Mouse (Mus musculus): Measurements from ENCODE around the gene Lmbr1l. TPM values are rescaled to one million over a fixed set of nuclear protein-coding genes. Genes with fewer than 3 reads are reported as not detected.

Gene Lmbr1l
- total RNA-seq, 4 experiments from 2014 or later: 7.3 to 12.2 (median 10.0) TPM

DNA sequence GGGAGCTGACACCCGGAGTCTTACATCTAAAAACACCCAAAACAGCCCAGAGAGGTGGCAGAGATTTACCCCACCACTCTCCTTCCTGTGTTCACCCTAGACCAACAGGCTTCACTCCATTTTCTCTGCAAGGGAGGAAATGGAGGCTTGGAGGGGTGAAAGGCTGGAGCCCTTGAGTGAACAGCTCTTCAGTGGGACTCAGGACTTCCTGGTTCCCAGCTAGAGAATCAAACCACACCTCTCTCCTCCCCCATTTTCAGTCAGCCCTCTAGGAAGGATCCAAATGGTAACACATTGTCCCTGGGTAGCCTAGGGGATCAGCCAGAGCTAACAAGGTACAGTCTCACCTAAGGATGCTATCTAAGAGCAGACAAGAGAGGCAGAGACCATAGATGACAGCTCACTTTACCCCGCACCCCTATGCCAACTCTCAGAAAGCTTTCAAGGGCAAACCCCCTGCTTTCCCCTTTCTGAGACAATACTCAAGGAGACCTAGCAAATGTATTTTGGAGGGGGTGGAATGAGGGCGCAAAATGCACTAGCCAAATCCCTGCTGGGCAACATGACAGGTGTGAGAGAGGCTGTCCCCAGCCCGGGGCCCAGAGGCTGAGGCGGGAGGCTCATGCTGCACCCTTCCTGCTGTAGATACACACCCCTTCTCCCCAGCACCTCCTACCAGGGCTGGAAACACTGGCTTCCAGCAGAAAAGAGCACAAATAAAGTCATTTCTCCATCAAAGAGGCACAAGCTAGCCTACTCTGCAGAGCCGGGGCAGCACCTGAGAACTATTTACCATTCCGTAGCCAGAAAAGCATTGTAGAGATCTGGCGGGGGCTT, 48.5 kb downstream of the Lmbr1l start:
- DNase-seq (ENCODE audit: low spot score): no peak

DNA sequence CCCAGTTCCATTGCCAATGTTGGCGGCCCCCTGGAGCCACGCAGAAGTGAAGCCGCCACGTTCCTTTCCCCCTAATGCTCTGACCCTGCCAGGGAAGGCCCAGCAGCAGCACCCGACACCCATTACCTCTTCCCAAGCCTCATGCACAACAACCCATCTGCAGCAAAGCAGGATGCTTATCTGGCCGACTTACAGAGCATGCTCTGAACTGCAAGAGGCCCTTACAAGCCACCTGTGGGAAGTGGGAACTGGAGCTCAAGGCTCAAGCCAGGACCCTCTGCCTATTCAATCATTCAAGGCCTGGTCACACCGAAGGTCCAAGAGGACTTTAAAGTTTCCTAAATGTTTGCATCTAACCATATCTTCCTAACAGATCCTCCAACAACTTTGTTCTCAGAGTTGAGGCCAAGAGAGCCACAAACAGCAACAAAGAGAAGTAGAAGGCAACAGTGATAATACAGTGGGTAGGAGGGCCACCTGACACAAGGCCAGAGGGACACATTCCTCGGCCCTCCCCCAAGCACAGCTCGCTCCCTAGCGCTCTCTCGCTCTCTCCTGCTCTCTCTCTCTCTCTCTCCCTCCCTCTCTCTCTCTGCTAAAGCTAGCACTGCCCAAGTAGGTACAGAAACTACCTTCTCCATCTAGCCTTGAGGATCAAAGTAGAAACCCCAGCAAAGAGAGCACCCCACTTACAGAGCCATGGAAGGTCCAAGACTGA, 49.5 kb downstream of the Lmbr1l start:
- no peak for DNase-seq (ENCODE audit: low spot score)

DNA sequence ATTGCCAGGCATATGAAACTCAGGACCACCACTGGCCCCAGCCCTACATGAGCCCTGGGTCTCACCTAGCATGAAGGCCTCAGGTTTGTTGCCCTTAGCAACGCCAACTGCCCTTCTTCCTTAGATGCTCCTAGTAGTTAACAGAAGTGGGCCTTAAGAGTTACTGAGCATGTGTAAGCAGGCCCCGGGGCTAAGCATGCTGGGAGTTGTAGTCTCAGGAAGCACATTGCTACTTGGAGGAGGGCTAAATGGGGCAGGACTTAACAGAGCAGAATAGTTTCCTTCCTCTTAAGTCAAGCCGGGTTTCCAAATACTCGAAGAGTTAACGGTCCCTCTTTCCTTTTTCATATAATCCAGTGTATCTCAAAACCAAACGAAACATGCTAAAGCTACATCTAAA, 50.7 kb downstream of the Lmbr1l start:
- DNase-seq (ENCODE audit: low spot score): peak; percentile 82

DNA sequence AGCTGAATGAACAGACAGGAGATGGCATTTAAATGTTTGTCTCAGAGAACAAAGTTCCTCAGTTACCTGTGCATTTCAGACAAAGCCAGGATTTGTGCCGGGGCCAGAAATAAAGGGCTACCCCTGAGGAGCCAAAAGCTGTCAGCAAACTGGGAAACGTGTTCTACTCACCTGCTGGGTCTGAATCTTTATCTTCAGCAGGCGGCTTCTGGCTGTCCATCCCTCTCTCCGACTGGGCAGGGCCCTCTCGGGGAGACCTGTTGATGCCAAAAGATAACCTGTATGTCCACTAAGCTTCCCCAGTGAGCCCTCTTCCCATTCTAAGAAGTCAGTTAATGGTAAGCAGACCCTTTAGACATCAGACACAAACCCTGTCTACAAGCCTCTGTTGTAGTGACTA, 51.5 kb downstream of the Lmbr1l start:
- DNase-seq (ENCODE audit: low spot score): no peak

DNA sequence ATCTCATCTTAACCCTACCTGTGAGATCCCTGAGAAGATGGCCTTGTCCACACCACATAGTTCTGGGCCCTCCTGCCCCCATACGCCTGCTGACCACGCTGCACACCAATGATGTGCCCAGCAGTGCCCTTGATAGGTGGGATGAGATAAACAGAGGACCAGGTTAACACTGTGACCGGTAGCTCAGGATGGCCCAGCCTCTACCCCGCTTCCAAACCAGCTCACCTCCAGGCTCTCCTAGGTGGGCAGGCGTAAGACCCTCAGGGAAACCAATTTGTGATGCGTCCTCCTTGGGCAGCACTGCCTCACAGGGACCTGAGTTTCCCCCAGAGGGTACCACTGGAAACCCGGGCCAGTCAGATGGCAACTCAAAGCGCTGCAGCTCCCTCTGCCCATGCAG, 52.3 kb downstream of the Lmbr1l start:
- no peak for DNase-seq (ENCODE audit: low spot score)

DNA sequence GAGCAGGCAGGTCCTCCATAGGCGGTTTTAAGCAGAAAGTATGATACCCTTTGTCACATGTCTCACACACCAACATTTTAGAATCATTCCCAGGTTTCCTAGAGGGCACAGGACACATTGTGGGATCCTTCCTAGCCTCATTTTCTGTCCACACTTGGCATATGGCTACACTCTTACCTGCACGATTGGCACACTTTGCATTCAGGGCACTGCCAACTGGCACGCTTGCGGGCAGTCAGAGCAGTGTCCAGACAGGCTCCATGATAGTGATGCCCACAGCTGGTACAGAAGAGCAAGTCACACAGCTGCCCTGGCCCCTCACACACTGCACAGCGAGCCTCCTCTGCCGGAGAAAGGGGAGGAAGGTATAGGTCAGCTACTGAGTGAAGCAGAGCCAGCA, 53.1 kb downstream of the Lmbr1l start:
- DNase-seq (ENCODE audit: low spot score): no peak

DNA sequence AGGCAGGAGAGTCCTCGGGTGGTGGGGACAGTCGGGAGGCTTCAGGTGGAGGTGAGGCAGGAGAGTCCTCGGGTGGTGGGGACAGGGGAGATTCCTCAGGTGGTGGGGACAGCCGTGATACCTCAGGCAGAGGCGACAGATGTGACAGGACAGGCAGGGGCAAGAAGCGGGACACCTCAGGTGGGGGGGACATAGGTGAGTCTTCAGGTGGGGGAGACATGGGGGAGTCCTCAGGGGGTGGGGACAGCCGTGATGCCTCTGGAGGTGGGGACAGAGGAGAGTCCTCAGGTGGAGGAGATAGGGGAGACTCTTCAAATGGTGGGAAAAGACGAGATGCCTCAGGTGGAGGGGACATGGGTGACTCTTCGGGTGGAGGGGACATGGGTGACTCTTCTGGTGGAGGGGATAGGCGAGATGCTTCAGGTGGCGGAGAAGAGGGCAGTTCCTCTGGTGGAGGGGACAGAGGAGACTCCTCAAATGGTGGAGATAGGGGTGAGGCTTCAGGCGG, 54.5 kb downstream of the Lmbr1l start:
- DNase-seq (ENCODE audit: low spot score): no peak

DNA sequence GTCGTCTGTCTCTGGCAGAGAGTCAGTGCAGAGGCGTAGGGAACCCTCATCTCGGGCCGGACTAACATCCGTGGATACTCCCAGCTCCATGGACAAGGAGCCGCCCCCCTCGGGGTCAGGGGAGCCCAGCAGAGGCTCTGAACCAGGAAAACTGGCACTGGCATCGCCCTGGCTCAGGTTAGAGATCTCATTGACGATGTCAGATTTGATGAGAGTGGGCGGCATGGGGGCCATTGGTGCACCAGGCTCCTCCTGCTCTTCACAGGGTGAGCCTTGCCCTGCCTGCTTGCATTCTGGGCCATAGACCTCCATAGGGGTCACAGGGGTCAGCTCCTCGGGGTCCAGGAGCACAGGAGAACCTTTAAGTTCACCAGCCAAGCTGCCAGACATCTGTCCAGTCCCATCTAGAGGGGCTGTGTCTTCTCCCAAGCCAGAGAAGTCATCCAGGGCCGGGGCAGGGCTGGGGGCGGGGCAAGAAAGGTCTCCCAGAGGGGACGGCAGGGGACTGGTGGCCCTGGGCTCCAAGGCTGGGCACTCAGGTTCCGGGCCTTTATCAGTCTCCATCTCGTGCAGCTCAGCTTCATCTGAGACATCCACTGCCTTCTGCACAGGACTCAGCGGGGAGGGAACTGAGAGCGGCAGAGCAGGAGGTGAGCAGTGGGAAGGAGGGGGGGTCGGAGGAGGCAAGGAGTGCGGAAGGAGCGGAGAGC, 56.2 kb downstream of the Lmbr1l start:
- no peak for DNase-seq (ENCODE audit: low spot score)

DNA sequence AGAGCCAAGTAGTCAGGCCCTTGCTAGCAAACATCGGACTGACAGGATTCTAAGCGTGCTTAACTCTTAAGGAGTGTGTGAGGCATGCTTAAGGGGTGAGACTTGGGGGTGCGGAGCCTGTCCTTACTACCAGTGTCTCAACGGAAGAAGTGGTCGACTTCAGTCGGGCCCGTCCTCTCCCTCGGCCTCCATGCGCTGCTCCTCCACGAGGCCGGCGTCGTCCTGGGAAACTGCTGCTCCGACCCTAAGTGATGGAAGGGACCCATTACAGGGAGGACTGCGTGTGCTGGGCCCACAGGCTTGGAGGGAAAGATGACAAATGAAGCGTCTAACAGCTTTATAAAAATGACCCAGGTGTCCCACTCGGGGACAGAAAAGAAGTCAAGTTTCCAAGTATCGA, 57.1 kb downstream of the Lmbr1l start:
- no peak for DNase-seq (ENCODE audit: low spot score)

DNA sequence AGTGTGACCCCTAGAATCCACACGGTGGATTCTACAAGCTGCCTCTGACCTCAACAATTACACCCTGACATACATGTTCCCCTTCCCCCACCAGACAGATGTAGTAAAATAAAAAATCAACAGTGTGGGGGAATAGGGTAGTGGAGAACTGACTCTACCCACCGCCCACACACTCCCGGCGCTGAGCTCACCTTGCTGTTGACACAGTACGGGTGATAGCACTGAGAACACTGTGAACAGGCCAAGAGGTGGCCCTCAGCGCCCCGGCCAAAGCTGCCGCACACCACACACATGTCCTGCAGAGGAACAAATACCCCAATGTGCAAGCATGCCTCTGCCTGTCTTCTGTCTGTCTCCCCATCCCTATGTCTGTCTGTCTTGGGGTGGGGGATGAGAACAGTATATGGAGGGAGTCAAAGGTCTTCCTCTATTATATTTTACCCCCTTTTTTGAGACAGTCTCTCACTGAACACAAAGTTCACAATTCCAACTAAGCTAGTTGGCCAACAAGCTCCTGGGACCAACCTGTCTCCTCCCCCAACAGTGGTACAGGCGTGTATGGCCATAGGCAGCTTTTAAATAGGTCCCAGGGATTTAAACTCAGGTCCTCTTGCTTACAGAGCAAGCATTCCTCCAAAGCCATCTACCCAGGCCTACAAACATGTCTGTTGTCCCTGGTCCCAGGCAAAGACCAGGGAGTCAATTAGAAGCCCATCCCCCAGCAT, 58.5 kb downstream of the Lmbr1l start:
- DNase-seq (ENCODE audit: low spot score): no peak

DNA sequence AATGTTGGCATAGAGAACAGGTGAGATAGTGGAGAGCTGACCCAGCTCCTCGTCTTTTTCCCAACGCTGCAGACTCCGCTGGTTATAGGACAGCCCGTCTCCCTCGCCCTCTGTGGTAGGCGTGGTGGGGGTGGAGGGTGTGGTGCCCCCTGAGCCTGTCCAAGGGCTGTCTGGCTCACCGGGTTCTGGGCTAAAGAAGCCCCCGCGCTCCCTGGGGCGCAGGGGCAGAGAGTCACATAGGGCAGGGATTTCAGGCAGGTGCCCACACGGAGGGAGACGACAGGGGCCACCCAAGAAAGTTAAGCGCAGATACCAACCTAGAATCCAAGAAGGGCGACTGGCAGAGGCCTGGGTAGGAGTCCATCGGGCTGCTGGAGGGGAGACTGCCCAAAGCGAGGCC, 63.8 kb downstream of the Lmbr1l start:
- DNase-seq (ENCODE audit: low spot score): no peak

Other genes with a start within 250 kb of the Lmbr1l start
- 1 to 10 TPM in 3 of 4 experiments, under 1 TPM in 1; 1.00 to 2.1 (median 1.2) TPM for gene Rnd1, start 240.8 kb downstream of the Lmbr1l start, total RNA-seq (2022)
- gene Ccdc65, start 210.0 kb downstream of the Lmbr1l start, total RNA-seq (2022): 1 to 10 TPM in 1 of 4 experiments, under 1 TPM in 3; 0.41 to 1.1 (median 0.84) TPM
- gene Fkbp11, start 190.0 kb downstream of the Lmbr1l start, total RNA-seq (2022): 1 to 10 TPM; 5.6 to 9.4 (median 7.7) TPM
- 10 to 100 TPM; 18.0 to 20.9 (median 19.1) TPM for gene Arf3, start 155.0 kb downstream of the Lmbr1l start, total RNA-seq (2022)
- gene Wnt10b, start 140.1 kb downstream of the Lmbr1l start, total RNA-seq (2022): under 1 TPM in 3 of 4 experiments, not detected in 1; 0.16 to 0.44 (median 0.26) TPM
- gene Wnt1, start 128.4 kb downstream of the Lmbr1l start, total RNA-seq (2022): not detected
- gene Ddn, start 108.7 kb downstream of the Lmbr1l start, total RNA-seq (2022): under 1 TPM; 0.63 to 0.84 (median 0.72) TPM
- gene Prkag1, start 86.7 kb downstream of the Lmbr1l start, total RNA-seq (2022): 100 to 1,000 TPM in 2 of 4 experiments, 10 to 100 TPM in 2; 96.7 to 129 (median 109) TPM
- 10 to 100 TPM; 54.7 to 66.1 (median 59.8) TPM for gene Kmt2d, start 47.0 kb downstream of the Lmbr1l start, total RNA-seq (2022)
- gene Rhebl1, start 23.7 kb downstream of the Lmbr1l start, total RNA-seq (2022): 1 to 10 TPM; 1.2 to 2.8 (median 1.9) TPM
- 1 to 10 TPM in 2 of 4 experiments, under 1 TPM in 2; 0.72 to 1.6 (median 1.0) TPM for gene Dhh, start 19.7 kb downstream of the Lmbr1l start, total RNA-seq (2022)
- gene Tuba1b, start 16.3 kb upstream of the Lmbr1l start, total RNA-seq (2022): 100 to 1,000 TPM; 106 to 156 (median 115) TPM
- not detected for gene Gm49450, start 35.3 kb upstream of the Lmbr1l start, total RNA-seq (2022)
- gene Tuba1a, start 35.5 kb upstream of the Lmbr1l start, total RNA-seq (2022): 10 to 100 TPM; 37.4 to 83.6 (median 67.3) TPM
- gene Tuba1c, start 111.7 kb upstream of the Lmbr1l start, total RNA-seq (2022): 10 to 100 TPM; 32.2 to 40.4 (median 33.3) TPM
- 1 to 10 TPM in 1 of 4 experiments, under 1 TPM in 3; 0.16 to 1.4 (median 0.47) TPM for gene Prph, start 136.9 kb upstream of the Lmbr1l start, total RNA-seq (2022)
- gene Troap, start 156.3 kb upstream of the Lmbr1l start, total RNA-seq (2022): under 1 TPM in 2 of 4 experiments, not detected in 2; 0.22 to 0.35 TPM
- gene C1ql4, start 169.6 kb upstream of the Lmbr1l start, total RNA-seq (2022): not detected
- 1 to 10 TPM in 1 of 4 experiments, under 1 TPM in 3; 0.38 to 1.2 (median 0.91) TPM for gene Dnajc22, start 174.9 kb upstream of the Lmbr1l start, total RNA-seq (2022)
- 1 to 10 TPM; 4.3 to 7.9 (median 7.2) TPM for gene Spats2, start 207.7 kb upstream of the Lmbr1l start, total RNA-seq (2022)

Data from heart, adult 8-10 months (tissue).